Mouse (Mus musculus): ENCODE results near the gene Pmvk. TPM values are rescaled to one million over a fixed set of nuclear protein-coding genes. Genes with fewer than 3 reads are reported as not detected.
A peak's percentile ranks its signal among the peaks of the same experiment; 100 is the strongest.
"Not testable (repeated sequence)": the region's sequence is repeated elsewhere in the genome, so short reads cannot be mapped to it uniquely, and the experiment has no call there.

The Pmvk gene
- polyA plus RNA-seq, 1 experiment from 2014 or later, result 106 TPM

DNA sequence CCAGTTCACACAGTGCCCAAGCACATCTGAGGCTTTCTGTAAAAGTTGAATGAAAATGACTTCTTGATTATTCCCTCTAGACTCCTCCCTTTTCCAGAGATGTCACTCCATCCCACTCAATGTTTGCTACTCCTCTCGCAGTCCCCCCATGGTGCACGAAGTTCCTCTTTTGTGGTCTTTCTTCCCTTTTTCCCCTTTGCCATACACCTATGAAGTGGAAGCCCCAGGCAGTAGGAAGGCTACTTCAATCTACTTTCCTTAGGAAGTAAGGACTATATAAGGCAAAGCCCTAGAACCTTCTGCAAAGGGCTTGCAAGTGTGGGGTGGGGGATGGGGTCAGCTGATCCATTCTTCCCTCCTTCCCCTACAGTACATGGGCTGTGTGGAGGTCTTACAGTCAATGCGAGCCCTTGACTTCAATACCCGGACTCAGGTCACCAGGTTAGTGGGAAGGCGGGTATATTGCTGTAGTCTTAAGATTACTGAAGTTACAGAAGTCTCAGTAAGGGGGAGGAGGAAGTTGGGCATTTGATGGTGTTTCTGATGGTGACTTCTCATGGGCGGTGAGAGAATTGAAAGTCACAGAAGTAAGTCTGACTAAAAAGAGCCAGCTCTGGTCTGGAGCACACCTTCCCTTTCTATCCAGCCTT is 31.7 kb upstream of the Pmvk start:
- Histone ChIP-seq H3K9ac (replicated peaks; ENCODE audit: low read length) (no peak overlapping the region; the same call in 1 of the 2 replicates), H3K4me3 (replicated peaks; ENCODE audit: low read depth, low read length) (no peak overlapping the region)
- 70% methylated on average over 6 of the region's 6 CpGs for WGBS

DNA sequence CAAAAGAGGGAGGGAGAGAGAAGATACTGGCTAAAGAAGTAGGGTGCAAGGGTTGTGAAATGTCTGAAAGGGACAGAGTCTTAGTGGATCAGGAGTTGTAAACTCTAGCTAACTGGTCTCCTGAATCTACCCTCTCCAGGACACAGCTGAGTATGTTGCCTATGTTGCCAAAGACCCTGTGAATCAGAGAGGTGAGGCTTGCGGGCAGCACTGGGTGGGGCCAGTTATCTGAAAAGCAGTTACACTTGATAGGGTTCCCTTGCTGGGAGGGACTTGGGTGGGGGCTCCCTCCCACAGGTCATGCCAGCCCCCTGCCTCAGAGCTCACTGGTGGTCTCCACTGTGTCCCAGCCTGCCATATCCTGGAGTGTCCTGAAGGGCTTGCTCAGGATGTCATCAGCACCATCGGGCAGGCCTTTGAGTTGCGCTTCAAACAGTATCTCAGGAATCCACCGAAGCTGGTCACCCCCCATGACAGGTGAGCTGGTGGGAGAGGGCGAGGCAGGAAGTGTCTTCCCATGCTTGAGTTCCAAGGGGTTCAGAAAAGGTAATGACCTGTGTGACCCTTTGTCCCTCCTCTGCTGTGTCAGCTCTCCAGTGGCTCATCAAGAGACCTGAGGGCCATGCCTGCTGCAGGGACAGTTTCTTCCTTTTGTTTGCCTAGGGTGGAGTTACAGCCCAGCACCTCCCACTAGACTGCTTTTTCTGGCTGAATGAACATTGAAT is 29.8 kb upstream of the Pmvk start:
- H3K4me1 ChIP-seq (ENCODE audit: control insufficient read depth, insufficient read depth, low read length), result peaks cover 11% of the 10 kb centered on the region
- H3K36me3 ChIP-seq (ENCODE audit: control insufficient read depth, insufficient read depth, low read length), result peaks cover 7% of the 10 kb centered on the region
- H3K4me3 ChIP-seq (replicated peaks; ENCODE audit: low read depth, low read length), result no peak overlapping the region
- DNase-seq (no peak), ATAC-seq (ENCODE audit: low FRiP score, low TSS enrichment) (no peak)
- no peak overlapping the region for H3K9ac ChIP-seq (replicated peaks; ENCODE audit: low read length)
- no peak overlapping the region for H3K4me2 ChIP-seq (ENCODE audit: low read length)
- H3K27ac ChIP-seq (replicated peaks; ENCODE audit: low read depth, low read length), result no peak overlapping the region
- H3K9me3 ChIP-seq (ENCODE audit: control insufficient read depth, low read length), result no peaks in the 10 kb centered on the region
- no peaks in the 10 kb centered on the region for H3K27me3 ChIP-seq (ENCODE audit: control insufficient read depth, insufficient read depth, low read length)
- 94% methylated on average over 5 of the region's 5 CpGs for WGBS

More for the DNA sequence above, 31.7 kb upstream of the Pmvk start:
- Histone ChIP-seq H3K4me2 (ENCODE audit: low read length) (peak overlapping the region; percentile 51), H3K4me1 (ENCODE audit: control insufficient read depth, insufficient read depth, low read length) (peaks cover 17% of the 10 kb centered on the region), H3K36me3 (ENCODE audit: control insufficient read depth, insufficient read depth, low read length) (peaks cover 7% of the 10 kb centered on the region), H3K27ac (replicated peaks; ENCODE audit: low read depth, low read length) (no peak overlapping the region), H3K27me3 (ENCODE audit: control insufficient read depth, insufficient read depth, low read length) (no peaks in the 10 kb centered on the region), H3K9me3 (ENCODE audit: control insufficient read depth, low read length) (no peaks in the 10 kb centered on the region)
- DNase-seq (no peak), ATAC-seq (ENCODE audit: low FRiP score, low TSS enrichment) (no peak)

DNA sequence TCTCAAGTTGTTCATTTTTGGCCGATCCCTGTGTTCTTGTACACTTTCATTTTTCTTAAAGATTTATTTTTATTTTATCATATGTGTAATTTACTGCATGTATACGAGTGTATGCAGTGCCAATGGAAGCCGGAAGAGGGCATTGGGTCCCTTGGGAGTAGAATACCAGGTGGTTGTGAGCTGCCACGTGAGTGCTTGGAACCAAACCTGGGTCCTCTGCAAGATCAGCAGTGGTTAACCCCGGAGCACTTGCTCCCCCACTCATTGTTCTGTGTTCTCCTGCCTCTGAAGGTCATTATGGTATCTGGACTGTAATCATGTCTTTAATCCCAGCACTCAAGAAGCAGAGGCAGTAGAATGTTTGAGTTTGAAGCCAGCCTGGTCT is 29.2 kb upstream of the Pmvk start:
- DNase-seq (no peak), ATAC-seq (ENCODE audit: low FRiP score, low TSS enrichment) (no peak)
- Histone ChIP-seq H3K27me3 (ENCODE audit: control insufficient read depth, insufficient read depth, low read length) (no peaks in the 10 kb centered on the region), H3K9ac (replicated peaks; ENCODE audit: low read length) (no peak overlapping the region), H3K4me3 (replicated peaks; ENCODE audit: low read depth, low read length) (no peak overlapping the region), H3K4me1 (ENCODE audit: control insufficient read depth, insufficient read depth, low read length) (peaks cover 7% of the 10 kb centered on the region; the same call in 1 of the 2 replicates), H3K4me2 (ENCODE audit: low read length) (no peak overlapping the region), H3K9me3 (ENCODE audit: control insufficient read depth, low read length) (no peaks in the 10 kb centered on the region), H3K36me3 (ENCODE audit: control insufficient read depth, insufficient read depth, low read length) (peaks cover 7% of the 10 kb centered on the region), H3K27ac (replicated peaks; ENCODE audit: low read depth, low read length) (no peak overlapping the region)
- WGBS, result 91% methylated on average over 5 of the region's 5 CpGs

DNA sequence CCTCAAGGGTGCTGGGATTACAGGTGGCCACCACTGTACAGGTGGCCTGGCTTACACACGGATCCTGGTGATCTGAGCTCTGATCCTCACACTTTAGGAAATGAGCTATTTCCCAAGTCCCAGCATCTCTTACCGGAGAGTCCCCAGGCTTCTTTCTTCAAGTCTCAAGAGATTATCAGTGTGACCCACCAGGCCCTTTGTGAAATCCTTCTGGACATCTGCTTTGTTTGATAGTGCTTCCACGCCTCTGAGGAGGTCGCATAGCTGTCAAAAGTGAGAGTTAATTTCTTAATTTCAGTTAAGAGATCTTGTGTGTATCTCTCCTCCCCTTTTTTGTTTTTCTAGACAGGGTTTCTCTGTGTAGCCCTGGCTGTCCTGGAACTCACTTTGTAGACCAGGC is 28.5 kb upstream of the Pmvk start:
- Histone ChIP-seq H3K4me2 (ENCODE audit: low read length) (no peak overlapping the region), H3K4me3 (replicated peaks; ENCODE audit: low read depth, low read length) (no peak overlapping the region), H3K27ac (replicated peaks; ENCODE audit: low read depth, low read length) (no peak overlapping the region), H3K36me3 (ENCODE audit: control insufficient read depth, insufficient read depth, low read length) (peaks cover 7% of the 10 kb centered on the region), H3K9ac (replicated peaks; ENCODE audit: low read length) (no peak overlapping the region), H3K9me3 (ENCODE audit: control insufficient read depth, low read length) (no peaks in the 10 kb centered on the region), H3K27me3 (ENCODE audit: control insufficient read depth, insufficient read depth, low read length) (no peaks in the 10 kb centered on the region), H3K4me1 (ENCODE audit: control insufficient read depth, insufficient read depth, low read length) (peaks cover 8% of the 10 kb centered on the region)
- no peak for ATAC-seq (ENCODE audit: low FRiP score, low TSS enrichment)
- DNase-seq, result no peak
- WGBS, result 84% methylated on average over 4 of the region's 4 CpGs

DNA sequence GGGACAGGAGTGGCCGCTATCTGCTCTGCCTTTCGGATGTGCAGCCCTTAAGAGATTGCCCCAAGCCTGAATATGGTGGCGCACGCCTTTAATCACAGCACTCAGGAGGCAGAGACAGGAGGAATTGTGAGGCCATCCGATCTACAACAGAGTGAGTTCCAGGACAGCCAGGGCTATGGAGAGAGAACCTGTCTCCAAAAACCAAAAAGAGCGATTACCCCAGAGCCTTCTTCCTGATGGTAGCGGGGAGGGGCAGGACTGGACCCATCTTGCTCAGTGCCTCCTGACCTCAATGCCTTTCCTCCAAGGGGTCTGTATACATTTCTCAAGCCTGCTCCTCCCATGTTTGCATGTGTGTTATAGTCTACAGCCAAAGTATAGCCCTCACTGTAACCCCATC is 25.3 kb upstream of the Pmvk start:
- not testable (repeated sequence) for H3K27me3 ChIP-seq (ENCODE audit: control insufficient read depth, insufficient read depth, low read length); ATAC-seq (ENCODE audit: low FRiP score, low TSS enrichment); DNase-seq; H3K4me2 ChIP-seq (ENCODE audit: low read length); H3K27ac ChIP-seq (replicated peaks; ENCODE audit: low read depth, low read length); H3K9ac ChIP-seq (replicated peaks; ENCODE audit: low read length); H3K9me3 ChIP-seq (ENCODE audit: control insufficient read depth, low read length); H3K4me3 ChIP-seq (replicated peaks; ENCODE audit: low read depth, low read length); H3K4me1 ChIP-seq (ENCODE audit: control insufficient read depth, insufficient read depth, low read length)
- WGBS, result 93% methylated on average over 7 of the region's 7 CpGs
- H3K36me3 ChIP-seq (ENCODE audit: control insufficient read depth, insufficient read depth, low read length), result peaks cover 27% of the 10 kb centered on the region

DNA sequence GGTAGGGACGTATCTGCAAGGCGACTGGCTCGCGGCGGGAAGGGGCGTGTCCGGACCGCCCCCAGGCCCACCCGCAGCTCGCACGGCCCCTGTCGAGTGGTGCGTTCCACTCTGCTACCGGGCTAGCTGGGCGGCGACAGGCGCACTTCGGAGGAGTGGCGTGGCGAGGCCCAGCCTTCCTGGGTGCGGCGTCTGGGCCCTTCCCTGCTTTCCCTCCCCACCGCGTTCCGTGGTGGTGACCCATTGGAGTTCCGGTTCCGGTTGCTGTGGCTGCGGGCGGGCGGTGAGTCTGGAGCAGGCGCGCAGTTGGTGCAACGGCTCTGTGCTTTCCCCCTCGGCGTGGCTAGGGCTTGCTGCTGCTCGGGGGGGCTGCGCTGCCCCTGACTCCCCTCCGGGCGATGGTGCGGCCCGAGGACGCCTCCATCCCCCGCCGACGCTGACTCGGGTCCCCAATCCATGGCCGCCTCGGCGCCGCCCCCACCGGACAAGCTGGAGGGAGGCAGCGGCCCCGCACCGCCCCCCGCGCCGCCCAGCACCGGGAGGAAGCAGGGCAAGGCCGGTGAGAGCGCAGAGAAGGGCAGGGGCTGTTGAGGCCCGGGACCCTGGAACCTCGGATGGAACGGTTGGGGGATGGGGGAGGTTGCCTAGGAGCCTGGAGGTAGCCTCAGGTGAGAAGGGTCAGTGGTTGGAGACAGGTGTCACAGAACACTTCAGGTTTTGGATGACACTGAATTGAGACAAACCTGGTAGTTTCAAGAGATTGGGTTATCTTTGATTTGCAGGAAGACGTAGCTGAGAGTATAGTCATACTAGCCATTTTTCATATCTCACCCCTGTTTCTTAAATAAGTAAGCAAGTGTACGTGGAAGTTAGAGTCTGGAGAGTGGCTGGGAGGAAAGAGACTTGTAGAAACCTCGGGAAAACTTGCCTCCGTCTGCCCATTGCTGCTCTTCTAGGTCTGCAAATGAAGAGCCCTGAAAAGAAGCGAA is 23.9 kb upstream of the Pmvk start, which contains the start of gene Pygo2:
Pygo2 (plus strand) TSS at position 44 of the 989 bp plus-strand sequence.
- Histone ChIP-seq H3K27me3 (ENCODE audit: control insufficient read depth, insufficient read depth, low read length) (no peaks in the 10 kb centered on the region), H3K4me1 (ENCODE audit: control insufficient read depth, insufficient read depth, low read length) (peaks cover 9% of the 10 kb centered on the region), H3K27ac (replicated peaks; ENCODE audit: low read depth, low read length) (peak within 1 kb of the TSS; percentile 79), H3K9me3 (ENCODE audit: control insufficient read depth, low read length) (no peaks in the 10 kb centered on the region), H3K4me3 (replicated peaks; ENCODE audit: low read depth, low read length) (peak within 1 kb of the TSS; percentile 76), H3K36me3 (ENCODE audit: control insufficient read depth, insufficient read depth, low read length) (peaks cover 39% of the 10 kb centered on the region), H3K9ac (replicated peaks; ENCODE audit: low read length) (peak within 1 kb of the TSS; percentile 79), H3K4me2 (ENCODE audit: low read length) (peak within 1 kb of the TSS; percentile 84)
- 2% methylated on average over 68 of the region's 68 CpGs for WGBS
- DNase-seq (peak; percentile 95), ATAC-seq (ENCODE audit: low FRiP score, low TSS enrichment) (peak; percentile 96)

DNA sequence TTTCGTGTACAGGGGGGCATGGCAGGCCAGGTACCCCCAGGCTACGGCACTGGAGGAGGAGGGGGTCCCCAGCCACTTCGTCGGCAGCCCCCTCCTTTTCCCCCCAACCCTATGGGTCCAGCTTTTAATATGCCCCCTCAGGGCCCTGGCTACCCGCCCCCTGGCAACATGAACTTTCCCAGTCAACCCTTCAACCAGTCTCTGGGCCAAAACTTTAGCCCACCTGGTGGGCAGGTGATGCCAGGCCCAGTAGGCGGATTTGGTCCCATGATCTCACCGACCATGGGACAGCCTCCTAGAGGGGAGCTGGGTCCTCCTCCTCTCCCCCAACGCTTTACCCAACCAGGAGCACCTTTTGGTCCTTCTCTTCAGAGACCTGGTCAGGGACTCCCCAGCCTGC is 21.7 kb upstream of the Pmvk start:
- Histone ChIP-seq H3K27ac (replicated peaks; ENCODE audit: low read depth, low read length) (no peak overlapping the region), H3K9ac (replicated peaks; ENCODE audit: low read length) (no peak overlapping the region), H3K27me3 (ENCODE audit: control insufficient read depth, insufficient read depth, low read length) (no peaks in the 10 kb centered on the region), H3K9me3 (ENCODE audit: control insufficient read depth, low read length) (no peaks in the 10 kb centered on the region), H3K4me3 (replicated peaks; ENCODE audit: low read depth, low read length) (no peak overlapping the region), H3K36me3 (ENCODE audit: control insufficient read depth, insufficient read depth, low read length) (peaks cover 32% of the 10 kb centered on the region), H3K4me1 (ENCODE audit: control insufficient read depth, insufficient read depth, low read length) (peaks cover 14% of the 10 kb centered on the region), H3K4me2 (ENCODE audit: low read length) (no peak overlapping the region)
- ATAC-seq (ENCODE audit: low FRiP score, low TSS enrichment), result no peak
- DNase-seq, result no peak
- 94% methylated on average over 8 of the region's 8 CpGs for WGBS

DNA sequence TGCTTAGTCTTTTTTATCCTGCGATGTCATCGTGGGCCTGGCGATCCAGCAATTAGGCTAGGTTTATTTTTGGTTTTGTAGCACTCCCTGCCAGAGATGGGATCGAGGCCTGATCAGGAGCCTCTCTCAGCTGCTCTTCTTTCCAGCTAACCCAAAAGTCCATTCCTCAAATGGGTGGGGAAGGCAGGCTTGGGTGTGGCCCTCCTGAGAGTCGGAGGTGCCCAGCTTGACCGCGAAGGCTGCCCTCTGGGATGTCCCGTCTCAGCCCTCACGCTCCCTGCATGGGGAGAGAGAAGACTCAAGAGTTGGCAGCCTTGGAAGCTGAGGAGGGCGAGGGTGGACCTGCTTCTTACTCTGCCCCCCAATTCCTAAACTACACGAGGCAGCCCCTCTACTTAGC is 19.8 kb upstream of the Pmvk start:
- no peak for ATAC-seq (ENCODE audit: low FRiP score, low TSS enrichment)
- peaks cover 32% of the 10 kb centered on the region for H3K36me3 ChIP-seq (ENCODE audit: control insufficient read depth, insufficient read depth, low read length)

More for the DNA sequence above, 19.8 kb upstream of the Pmvk start:
- Histone ChIP-seq H3K27me3 (ENCODE audit: control insufficient read depth, insufficient read depth, low read length) (no peaks in the 10 kb centered on the region), H3K9me3 (ENCODE audit: control insufficient read depth, low read length) (no peaks in the 10 kb centered on the region), H3K4me2 (ENCODE audit: low read length) (no peak overlapping the region), H3K4me1 (ENCODE audit: control insufficient read depth, insufficient read depth, low read length) (peaks cover 14% of the 10 kb centered on the region), H3K4me3 (replicated peaks; ENCODE audit: low read depth, low read length) (no peak overlapping the region), H3K27ac (replicated peaks; ENCODE audit: low read depth, low read length) (no peak overlapping the region), H3K9ac (replicated peaks; ENCODE audit: low read length) (no peak overlapping the region)
- no peak for DNase-seq
- 88% methylated on average over 11 of the region's 11 CpGs for WGBS
